Mouse (Mus musculus) ES-E14 (cell line): ENCODE measurements around the gene Fzd7. TPM values are rescaled to one million over a fixed set of nuclear protein-coding genes. Genes with fewer than 3 reads are reported as not detected.
A peak's percentile ranks its signal among the peaks of the same experiment; 100 is the strongest.

ENCODE experiments used
- DNase-seq: peaks from one replicate; pipeline ENCODE4 v3.0.0-alpha.2; 2013; ENCODE audit warnings: low read depth, low spot score
- H3K27ac ChIP-seq: 2 replicates; pipeline ENCODE4 v1.5.1; 2012; ENCODE audit warnings: low read depth, mild to moderate bottlenecking, low read length, moderate library complexity, mixed read lengths; ENCODE audit not compliant: poor library complexity, insufficient read depth, severe bottlenecking
- H3K36me3 ChIP-seq: 2 replicates; pipeline ENCODE4 v1.6.1; 2012; ENCODE audit warnings: mild to moderate bottlenecking, low read length, moderate library complexity, mixed read lengths; ENCODE audit not compliant: control insufficient read depth, poor library complexity, insufficient read depth, severe bottlenecking
- H3K4me1 ChIP-seq, 2 experiments: fragments of 150-350 bp in 1 of 2; sonication (generic) in 1 of 2; 2 replicates each; pipeline ENCODE4 v1.6.1; 2012; ENCODE audit warnings: low read length in 2 of 2, mild to moderate bottlenecking in 1 of 2, mixed read lengths in 1 of 2; ENCODE audit not compliant: control insufficient read depth in 2 of 2, insufficient read depth in 2 of 2, poor library complexity in 1 of 2
- H3K4me3 ChIP-seq, 2 experiments: fragments of 150-350 bp in 1 of 2; sonication (generic) in 1 of 2; 2 replicates each; pipeline ENCODE4 v1.5.1; 2012; ENCODE audit warnings: low read length in 2 of 2, low read depth in 1 of 2, mild to moderate bottlenecking in 1 of 2, mixed read lengths in 1 of 2; ENCODE audit not compliant: insufficient read depth in 1 of 2, poor library complexity in 1 of 2, severe bottlenecking in 1 of 2
- H3K9ac ChIP-seq: 2 replicates; pipeline ENCODE4 v1.6.1; 2012; ENCODE audit warnings: low read depth, mild to moderate bottlenecking, low read length, mixed read lengths; ENCODE audit not compliant: poor library complexity, insufficient read depth, severe bottlenecking
- H3K9me3 ChIP-seq: fragments of 150-350 bp; sonication (generic); 2 replicates; pipeline ENCODE4 v1.6.1; 2012; ENCODE audit warnings: low read depth, mild to moderate bottlenecking, low read length; ENCODE audit not compliant: control insufficient read depth, insufficient read depth
- CHD2 ChIP-seq: IDR thresholded peaks from 2 replicates; pipeline ENCODE4 v1.6.1; 2014; ENCODE audit warnings: mild to moderate bottlenecking, low read depth, low read length, inconsistent platforms
- HCFC1 ChIP-seq: IDR thresholded peaks from 2 replicates; pipeline ENCODE4 v1.6.1; 2012; ENCODE audit warnings: low read length, inconsistent platforms, borderline replicate concordance; ENCODE audit not compliant: insufficient read depth
- MAFK ChIP-seq: IDR thresholded peaks from 2 replicates; pipeline ENCODE4 v1.6.1; 2014; ENCODE audit warnings: mild to moderate bottlenecking, low read depth, low read length, inconsistent platforms; ENCODE audit not compliant: insufficient read depth
- ZC3H11A ChIP-seq: IDR thresholded peaks from 2 replicates; pipeline ENCODE4 v1.6.1; 2012; ENCODE audit warnings: low read depth, mild to moderate bottlenecking, inconsistent platforms, low read length, borderline replicate concordance
- ZNF384 ChIP-seq: IDR thresholded peaks from 2 replicates; pipeline ENCODE4 v1.6.1; 2012; ENCODE audit warnings: low read depth, low read length, inconsistent platforms
- in situ Hi-C, 2 experiments: fragments of 600-800 bp; cut with MboI; formaldehyde crosslinking; loops; one replicate each; pipeline ENCODE4 v1.15.1; 2025; ENCODE audit warnings: low sequenced_read_pairs in 2 of 2, inconsistent platforms in 1 of 2; ENCODE audit not compliant: unreplicated experiment in 2 of 2
- total RNA-seq: library from RNA; depleted of rRNA; stranded (reverse); fragments of 300-350 nt; gene quantifications from 2 replicates; pipeline ENCODE4 v1.2.3, GENCODE M21; 2012

Fzd7 gene
- total RNA-seq, 1 experiment, result 57.9 TPM

- peaks cover 0 to 21% of the 10 kb centered on the region in 2 experiments; a peak in 3 of 4 replicates for H3K4me1 ChIP-seq
- no peaks in the 10 kb centered on the region for H3K9me3 ChIP-seq
- H3K9ac ChIP-seq, result no peak overlapping the region
- in situ Hi-C loops, result no loop called here
- no peak for TF ChIP-seq MAFK
- no peak for TF ChIP-seq HCFC1
- TF ChIP-seq ZNF384, result no peak
- TF ChIP-seq ZC3H11A, result no peak
- TF ChIP-seq CHD2, result no peak
- DNase-seq, result peak; percentile 44
- no peak overlapping the region for H3K27ac ChIP-seq
- H3K4me3 ChIP-seq, result no peak overlapping the region
- no peaks in the 10 kb centered on the region for H3K36me3 ChIP-seq
These were observed 41.2 kb downstream of the Fzd7 start for GRCm38 (mm10) chr1:59523378-59523958.

- in situ Hi-C loops, result no loop called here
- no peak overlapping the region for H3K27ac ChIP-seq
- peaks cover 0 to 21% of the 10 kb centered on the region in 2 experiments; a peak in 3 of 4 replicates for H3K4me1 ChIP-seq
- H3K36me3 ChIP-seq, result no peaks in the 10 kb centered on the region
- no peak for TF ChIP-seq ZNF384
- TF ChIP-seq MAFK, result no peak
- no peak for TF ChIP-seq CHD2
- no peak for TF ChIP-seq ZC3H11A
- no peak for TF ChIP-seq HCFC1
- no peak overlapping the region for H3K4me3 ChIP-seq
- no peak for DNase-seq
- no peak overlapping the region for H3K9ac ChIP-seq
- H3K9me3 ChIP-seq, result no peaks in the 10 kb centered on the region
These were observed 41.8 kb downstream of the Fzd7 start for GRCm38 (mm10) chr1:59524071-59524470.

- TF ChIP-seq HCFC1 (no peak), CHD2 (no peak), MAFK (no peak)
- Histone ChIP-seq H3K4me1 (peaks cover 0 to 19% of the 10 kb centered on the region in 2 experiments; a peak in 3 of 4 replicates), H3K4me3 (no peak overlapping the region), H3K9ac (no peak overlapping the region), H3K9me3 (no peaks in the 10 kb centered on the region), H3K36me3 (no peaks in the 10 kb centered on the region), H3K27ac (no peak overlapping the region)
- DNase-seq, result no peak
- in situ Hi-C loops, result no loop called here
These were observed 42.5 kb downstream of the Fzd7 start for GRCm38 (mm10) chr1:59524759-59525158.

GRCm38 (mm10) chr1:59527219-59527618, 45.0 kb downstream of the Fzd7 start:
- DNase-seq, result no peak
- in situ Hi-C loops, result no loop called here
- TF ChIP-seq ZNF384 (no peak), HCFC1 (no peak), MAFK (no peak)
- Histone ChIP-seq H3K4me1 (peaks cover 0 to 9% of the 10 kb centered on the region in 2 experiments; a peak in 2 of 4 replicates), H3K4me3 (no peak overlapping the region), H3K36me3 (no peaks in the 10 kb centered on the region), H3K9ac (no peak overlapping the region), H3K9me3 (no peaks in the 10 kb centered on the region), H3K27ac (no peak overlapping the region)
